Mouse (Mus musculus) natural killer cell, adult 2 months (primary cell): ENCODE data around the gene Scrn3.

Experiments used
- DNase-seq, 2 experiments: peaks; one replicate each; pipeline ENCODE4 v3.0.0; 2022; ENCODE audit warnings: low spot score in 2 of 2

The Scrn3 gene

DNA sequence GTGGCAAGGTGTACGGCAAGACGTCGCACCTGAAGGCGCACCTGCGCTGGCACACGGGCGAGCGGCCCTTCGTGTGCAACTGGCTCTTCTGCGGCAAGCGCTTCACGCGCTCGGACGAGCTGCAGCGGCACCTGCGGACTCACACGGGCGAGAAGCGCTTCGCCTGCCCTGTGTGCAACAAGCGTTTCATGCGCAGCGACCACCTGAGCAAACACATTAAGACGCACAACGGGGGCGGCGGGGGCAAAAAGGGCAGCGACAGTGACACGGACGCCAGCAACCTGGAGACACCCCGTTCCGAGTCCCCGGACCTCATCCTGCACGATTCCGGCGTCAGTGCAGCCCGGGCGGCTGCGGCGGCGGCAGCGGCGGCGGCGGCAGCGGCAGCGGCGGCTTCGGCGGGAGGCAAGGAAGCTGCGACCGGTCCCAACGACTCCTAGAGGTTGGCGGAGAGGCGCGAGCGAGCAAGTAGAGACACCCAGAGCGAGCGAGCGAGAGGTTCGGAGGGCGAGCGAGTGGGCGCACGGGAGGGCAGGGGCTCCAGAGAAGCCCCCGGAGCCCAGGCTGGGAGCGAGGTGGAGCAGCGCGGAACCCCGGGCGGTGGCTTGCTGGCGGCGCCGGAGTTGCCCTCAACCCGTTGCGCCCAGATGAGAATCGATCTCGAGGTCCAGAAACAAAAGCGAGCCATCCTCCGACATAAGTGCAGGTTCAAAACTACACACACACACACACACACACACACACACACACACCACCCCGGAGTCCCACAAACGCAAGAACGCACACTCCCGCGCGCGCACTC lies 38.1 kb upstream of the Scrn3 start:
- DNase-seq, result peak in 1 of 2 experiments; percentile 45

GRCm38 (mm10) chr2:73275261-73276040 lies 37.0 kb upstream of the Scrn3 start:
- DNase-seq, result no peak

DNA sequence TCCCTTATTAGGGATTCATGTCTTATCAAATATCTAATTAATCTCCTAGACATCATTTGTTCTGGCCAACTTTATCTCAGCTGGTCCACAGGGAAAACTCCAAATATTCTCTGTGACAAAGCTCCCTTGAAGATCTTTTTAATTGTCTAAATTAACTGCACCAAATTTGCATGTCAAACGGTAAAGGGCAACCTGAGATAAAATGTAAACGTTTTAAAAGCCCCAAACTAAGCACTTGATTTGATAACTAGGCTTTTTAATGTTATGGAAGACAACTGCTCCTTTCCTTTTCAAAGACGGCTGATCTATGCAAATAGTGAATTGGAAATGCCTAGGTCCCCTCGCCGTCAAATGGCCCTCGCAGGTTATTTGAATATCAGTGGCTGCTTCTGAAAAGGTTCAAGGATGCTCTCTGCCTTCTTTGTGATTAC lies 36.2 kb upstream of the Scrn3 start:
- no peak for DNase-seq

DNA sequence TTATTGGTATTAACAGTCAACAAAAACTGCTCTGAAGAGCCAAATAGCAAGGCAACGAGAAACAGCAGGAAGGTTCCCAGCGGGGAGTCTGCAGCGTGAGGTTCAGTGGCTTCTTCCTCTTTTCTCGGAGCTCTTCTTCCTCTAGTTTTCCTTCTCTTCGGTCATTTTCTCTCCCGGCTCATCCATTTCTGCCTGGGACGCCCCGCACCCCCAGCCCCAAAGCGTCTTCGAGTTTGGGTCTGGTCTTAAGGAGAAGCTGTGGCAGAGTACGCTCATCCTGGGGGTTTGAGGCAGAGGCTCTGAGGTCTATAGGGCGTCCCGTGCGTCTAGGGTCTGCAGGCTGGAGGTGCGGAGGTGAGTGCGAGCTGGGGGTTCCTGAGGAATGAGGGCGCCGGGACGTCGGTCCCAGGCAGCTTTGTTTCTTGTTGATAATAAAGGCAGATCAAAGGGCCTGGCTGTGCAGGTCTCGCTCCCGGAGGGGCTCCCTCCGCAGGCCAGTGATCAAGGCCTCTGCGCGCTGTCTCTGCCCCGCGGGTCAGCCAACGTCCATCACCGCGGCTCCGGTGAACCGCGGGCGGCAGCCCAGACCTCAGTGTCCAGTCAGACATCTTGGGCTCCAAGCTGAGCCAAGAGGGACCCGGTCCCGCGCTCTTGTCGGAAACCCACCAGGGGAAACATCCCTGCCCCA lies 35.2 kb upstream of the Scrn3 start:
- DNase-seq, result peak in 1 of 2 experiments; percentile 21

DNA sequence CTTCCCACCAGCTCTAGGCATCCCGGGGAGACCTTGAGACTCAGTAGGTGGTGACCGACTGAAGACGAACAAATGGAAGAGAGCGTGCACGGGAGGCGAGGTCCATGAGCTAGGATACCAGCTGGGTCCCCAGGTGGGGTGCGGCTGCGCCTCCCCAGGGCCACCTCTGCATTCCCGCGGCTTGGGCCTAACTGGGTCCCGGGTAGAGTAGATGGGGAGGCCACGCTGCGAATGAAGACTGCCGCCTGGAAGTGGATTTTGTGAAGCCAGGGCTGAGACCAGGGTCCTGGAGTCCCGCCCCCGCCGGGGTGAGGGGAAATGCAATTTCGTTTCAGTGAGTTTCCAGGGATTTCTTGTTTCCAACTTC lies 34.7 kb upstream of the Scrn3 start:
- DNase-seq, result no peak

GRCm38 (mm10) chr2:73278131-73278854 lies 34.1 kb upstream of the Scrn3 start:
- peak; percentile 71 to 85 for DNase-seq

DNA sequence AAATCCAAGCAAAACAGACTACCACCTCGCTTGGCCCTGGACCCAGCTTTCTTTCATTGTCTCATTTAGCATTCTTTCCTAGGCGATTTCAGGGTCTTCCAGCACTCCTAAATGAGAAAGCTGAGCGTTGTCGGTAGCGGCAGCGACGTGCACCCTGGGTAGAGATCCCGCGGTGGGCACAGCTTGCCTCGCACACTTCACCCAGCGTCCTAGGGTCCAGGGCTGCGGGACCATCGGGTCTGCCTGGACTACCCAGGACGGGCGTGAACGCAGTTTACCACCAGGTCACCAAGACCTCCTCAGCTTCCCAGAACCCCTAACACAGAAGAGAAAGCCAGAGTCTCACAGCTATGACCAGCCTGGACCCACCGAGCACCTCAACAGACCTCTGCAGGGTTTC lies 33.5 kb upstream of the Scrn3 start:
- no peak for DNase-seq

- no peak for DNase-seq
Observed at GRCm38 (mm10) chr2:73279271-73280038, 32.9 kb upstream of the Scrn3 start.

DNA sequence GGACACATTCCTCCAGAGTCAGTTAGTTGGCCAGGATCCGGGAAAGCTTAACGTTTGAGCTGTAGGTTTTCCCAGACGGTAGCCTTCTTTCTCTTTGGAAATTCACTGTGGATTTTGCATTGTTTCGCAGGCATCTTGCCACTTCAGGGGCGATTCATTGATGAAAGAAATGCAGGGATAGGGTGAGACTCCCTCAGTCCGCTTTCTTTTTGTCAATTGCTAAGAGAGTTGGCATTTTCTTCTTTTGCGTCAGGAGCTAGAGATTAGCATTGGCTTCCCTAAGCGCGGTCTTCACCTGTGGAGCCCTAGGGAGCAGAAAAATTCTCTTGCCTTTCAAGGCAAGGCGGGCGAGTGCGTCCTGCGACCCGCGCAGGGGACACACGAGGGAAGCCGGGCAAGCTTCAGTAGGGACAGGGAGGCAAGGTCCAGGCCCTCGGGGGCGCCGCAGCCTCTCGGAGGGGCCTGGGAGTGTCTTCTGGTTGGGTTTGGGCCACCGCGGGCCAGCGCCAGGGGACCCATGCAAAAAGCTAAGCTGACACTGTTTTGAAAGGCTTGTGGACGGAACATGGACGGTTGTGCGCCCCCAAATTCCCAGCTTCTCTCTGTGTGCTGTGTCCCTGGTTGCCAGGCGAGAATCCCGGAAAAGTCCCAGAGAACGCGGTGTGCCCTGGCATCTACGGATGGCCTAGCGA lies 31.9 kb upstream of the Scrn3 start:
- DNase-seq, result no peak

- DNase-seq, result peak; percentile 39 to 59
Observed at GRCm38 (mm10) chr2:73281048-73281661, 31.2 kb upstream of the Scrn3 start.

- DNase-seq, result no peak
Observed at GRCm38 (mm10) chr2:73281707-73282106, 30.7 kb upstream of the Scrn3 start.

GRCm38 (mm10) chr2:73285630-73286029 lies 26.8 kb upstream of the Scrn3 start:
- DNase-seq, result peak in 1 of 2 experiments; percentile 16

- DNase-seq, result no peak
Observed at GRCm38 (mm10) chr2:73291130-73291529, 21.3 kb upstream of the Scrn3 start.

GRCm38 (mm10) chr2:73295023-73295422 lies 17.4 kb upstream of the Scrn3 start:
- DNase-seq, result no peak

GRCm38 (mm10) chr2:73298154-73298553 lies 14.2 kb upstream of the Scrn3 start:
- DNase-seq, result no peak

DNA sequence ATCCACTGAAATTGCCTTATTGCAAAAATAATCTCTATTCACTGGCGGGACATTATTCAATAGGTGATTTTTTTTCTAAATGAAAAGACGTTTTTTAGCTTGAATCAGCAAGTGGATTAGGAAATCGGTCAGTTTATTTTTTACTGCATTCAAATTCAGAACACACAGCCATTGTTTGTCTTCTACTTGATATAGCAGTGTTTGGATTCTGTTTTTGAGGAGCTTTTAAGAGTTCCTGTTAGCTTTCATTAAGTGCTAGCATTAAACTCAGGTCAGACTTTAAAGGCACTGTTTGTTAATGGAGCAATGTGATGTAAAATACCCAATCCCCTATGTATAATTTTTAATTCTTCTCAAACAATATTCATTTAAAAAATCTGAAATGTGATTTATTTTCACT lies 13.6 kb upstream of the Scrn3 start:
- no peak for DNase-seq

DNA sequence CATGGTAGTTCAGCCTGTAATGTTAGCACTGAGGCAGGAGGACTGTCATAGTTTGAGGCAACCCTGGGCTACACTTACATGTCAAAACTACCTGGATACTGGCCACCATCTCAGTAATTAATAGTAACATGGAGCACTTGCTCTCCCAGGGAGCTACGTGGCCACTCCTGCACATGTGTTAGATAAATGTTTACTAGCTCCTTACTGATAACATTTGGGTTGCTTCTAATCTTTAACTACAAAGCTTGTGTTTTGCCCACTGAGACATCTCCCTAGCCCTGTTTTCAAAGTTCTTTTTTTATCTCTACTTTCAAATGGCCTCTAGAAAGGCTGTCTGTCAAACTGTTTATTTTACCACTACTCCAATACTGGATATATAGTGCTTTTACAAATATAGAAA lies 10.4 kb upstream of the Scrn3 start:
- no peak for DNase-seq

DNA sequence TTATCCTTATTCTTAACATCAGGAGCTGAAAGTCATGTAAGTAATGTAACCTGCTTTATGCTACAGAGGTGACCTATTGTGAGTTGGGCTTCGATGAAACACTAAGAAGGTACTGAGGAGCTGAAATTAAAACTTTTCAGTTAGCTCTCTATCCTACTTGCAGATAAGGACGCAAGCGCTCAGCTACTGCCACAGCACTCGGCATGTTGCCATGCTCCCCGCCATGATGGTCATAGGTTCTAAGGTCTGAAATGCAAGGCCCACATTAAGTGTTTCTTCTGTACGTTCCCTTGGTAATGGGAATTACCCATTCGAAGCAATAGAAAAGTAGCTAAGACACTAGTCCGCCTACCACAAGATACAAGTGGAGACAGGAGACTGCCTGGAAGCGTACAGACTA lies 9.7 kb upstream of the Scrn3 start:
- DNase-seq, result no peak

DNA sequence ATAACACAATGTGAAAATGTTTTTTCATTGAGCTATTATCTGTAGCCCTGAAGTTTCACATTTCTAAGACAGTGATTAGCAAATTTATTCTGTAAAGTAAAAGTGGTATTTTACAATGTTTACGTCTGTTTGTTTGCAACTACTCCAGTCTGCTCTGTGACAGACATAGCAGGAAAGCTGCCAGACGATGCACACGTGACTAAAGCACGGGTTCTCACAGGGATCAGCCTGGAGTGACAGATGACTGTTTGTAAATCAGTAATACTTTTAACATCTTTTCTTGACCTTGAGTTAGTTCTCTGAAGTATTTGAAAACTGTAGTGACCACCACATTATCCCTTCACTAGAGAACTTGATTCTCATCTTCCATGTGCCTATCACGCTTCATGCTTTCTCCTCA lies 7.9 kb upstream of the Scrn3 start:
- no peak for DNase-seq

DNA sequence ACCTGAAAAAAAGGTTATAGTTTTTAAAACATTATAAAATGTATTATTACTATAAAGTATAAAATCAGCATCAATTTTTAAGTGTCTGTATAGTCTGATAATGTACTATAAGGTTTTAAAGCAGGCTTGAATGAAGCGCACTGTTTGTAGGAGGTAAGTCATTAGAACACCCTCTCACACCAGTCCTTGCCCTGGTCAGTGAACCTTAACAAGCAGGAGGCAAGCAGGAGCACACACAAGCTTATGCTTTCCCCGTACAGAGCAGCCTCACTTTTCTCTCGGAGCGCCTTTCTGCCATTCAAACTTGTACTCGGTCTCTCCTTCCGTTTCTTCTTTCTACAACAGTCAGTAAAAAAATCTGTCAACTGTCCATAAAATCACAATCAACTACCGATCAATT lies 6.4 kb upstream of the Scrn3 start:
- no peak for DNase-seq
